Mouse (Mus musculus): ENCODE data around the gene Chst3.
"Not testable (repeated sequence)": the region's sequence is repeated elsewhere in the genome, so short reads cannot be mapped to it uniquely, and the experiment has no call there.

Chst3 gene

GRCm38 (mm10) chr10:60234006-60234405 lies 14.9 kb upstream of the Chst3 start:
- DNase-seq (ENCODE audit: low spot score), result no peak

DNA sequence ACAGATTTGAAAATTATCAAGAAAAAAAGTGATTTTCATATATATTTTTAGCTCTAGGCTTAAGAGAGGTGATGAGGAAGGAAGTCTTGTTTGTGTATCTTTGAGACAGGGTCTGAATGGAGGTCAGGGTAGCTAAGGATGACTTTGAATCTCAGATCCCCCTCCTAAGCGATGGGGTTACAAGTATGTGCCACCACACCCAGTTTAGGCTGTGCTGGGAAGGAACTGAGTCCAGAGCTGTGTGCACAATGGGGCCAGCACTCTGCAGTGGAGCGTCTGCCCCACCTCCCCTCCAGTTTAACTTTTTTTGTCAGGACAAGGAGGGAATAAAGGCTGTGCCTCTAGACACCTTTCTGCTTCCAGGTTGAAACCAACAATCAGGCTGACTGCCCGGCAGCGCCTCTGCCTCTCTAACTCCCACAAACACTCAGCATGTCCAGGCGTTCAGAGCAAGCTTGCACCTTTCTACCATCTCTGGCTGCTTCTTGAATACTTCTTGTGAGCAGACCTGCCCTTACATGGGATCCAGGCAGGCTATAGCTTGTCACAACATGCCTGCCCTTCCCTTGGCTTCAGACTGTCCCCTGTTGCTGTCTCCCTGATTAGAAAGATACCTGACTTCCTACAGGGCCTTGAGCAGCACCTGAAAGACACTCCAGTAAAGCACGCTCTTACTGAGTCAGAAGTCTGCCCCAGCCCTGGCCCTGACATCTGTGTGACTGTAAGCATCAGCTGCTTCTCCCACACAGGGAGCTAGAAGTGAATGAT lies 11.4 kb upstream of the Chst3 start:
- DNase-seq (ENCODE audit: low spot score), result no peak

DNA sequence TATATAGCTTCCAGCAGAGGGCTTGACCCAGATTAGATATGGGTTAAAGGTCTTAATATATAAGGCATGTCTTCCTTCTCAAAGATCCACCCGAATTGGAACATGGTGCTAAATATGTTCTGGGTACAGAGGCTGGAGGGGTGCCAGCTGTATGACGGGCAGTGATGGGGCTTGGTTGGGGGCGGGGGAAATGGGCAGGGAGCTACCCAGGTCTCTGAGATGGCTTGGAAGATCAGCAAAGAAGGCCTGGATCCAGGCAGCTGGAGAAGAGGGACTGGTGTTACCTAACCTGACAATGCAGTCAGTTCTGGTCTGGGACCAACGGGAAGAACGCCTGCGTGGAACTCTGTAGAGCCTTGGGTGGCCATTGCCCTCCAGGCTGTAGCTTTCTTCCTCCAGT lies 10.1 kb upstream of the Chst3 start:
- DNase-seq (ENCODE audit: low spot score), result no peak

DNA sequence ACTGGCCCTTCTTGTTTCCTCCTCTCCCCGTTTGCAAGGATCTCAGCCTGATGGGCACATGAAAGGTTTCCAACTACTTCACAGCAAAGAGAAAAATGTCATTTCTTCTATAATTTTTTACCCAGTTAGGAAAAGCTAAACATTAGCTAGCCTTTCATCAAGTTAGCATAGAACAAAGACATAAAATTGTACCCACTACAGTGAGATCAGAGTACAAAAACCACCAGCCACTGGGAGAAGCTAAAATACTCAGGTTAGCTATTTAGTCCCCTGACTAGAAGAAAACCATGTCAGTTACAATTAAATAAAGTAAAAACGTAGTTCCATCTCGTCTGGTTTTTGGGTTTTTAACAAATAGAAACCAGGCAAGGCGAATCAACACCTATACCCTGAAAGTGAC lies 8.6 kb upstream of the Chst3 start:
- no peak for DNase-seq (ENCODE audit: low spot score)

DNA sequence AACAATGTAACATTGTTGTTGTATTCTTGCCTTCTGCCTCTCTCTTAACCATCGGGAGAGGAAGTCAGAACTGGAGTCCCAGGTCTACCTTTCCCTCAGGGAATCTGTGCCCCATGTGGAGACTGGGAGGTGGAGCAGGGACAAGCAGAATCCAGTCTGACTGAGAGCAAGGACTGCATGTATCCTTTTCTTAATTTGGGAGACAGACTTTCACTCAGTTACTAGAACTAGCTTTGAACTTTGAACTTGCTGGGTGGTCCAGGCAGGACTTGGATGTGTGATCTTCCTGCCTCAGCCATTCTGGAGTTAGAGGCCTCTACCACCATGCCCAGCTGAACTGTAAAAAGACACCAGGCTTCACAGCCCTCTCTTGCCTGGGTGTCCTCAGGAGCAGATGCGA lies 5.5 kb upstream of the Chst3 start:
- DNase-seq (ENCODE audit: low spot score), result no peak

- DNase-seq (ENCODE audit: low spot score), result not testable (repeated sequence)
These were observed 2.7 kb upstream of the Chst3 start for GRCm38 (mm10) chr10:60221571-60222259.

GRCm38 (mm10) chr10:60220607-60221006 lies 1.5 kb upstream of the Chst3 start:
- no peak for DNase-seq (ENCODE audit: low spot score)

GRCm38 (mm10) chr10:60220042-60220523 lies 1.0 kb upstream of the Chst3 start:
- DNase-seq (ENCODE audit: low spot score), result no peak

DNA sequence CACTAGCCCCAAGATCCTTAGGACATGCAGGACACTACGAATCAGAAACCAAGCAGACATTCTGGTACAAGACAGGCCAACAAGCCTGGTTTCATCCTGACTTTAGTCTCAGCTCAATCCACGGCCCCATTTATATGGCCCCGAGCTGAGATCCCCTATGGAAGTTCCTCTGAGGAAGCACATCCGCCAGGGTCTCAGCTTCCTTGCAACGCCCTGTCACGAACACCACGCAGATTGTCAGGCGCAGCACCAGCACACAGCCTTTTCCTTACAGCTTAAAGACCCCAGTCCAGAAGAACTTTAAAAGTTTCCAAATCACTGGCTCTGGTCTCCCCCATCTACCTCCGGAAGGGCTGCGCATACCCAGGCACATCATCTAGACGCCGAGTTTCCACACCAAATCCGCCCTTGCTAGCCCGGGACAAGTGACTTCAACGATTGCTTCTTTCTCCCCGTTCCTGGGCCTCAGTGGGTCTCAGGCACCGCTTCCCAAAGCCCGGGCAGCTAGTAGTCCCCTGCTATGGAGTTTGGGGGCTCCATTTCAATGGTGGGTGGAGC lies 948 bp downstream of the Chst3 start:
- DNase-seq (ENCODE audit: low spot score), result no peak

- DNase-seq (ENCODE audit: low spot score), result no peak
These were observed 2.5 kb downstream of the Chst3 start for GRCm38 (mm10) chr10:60216331-60217095.

DNA sequence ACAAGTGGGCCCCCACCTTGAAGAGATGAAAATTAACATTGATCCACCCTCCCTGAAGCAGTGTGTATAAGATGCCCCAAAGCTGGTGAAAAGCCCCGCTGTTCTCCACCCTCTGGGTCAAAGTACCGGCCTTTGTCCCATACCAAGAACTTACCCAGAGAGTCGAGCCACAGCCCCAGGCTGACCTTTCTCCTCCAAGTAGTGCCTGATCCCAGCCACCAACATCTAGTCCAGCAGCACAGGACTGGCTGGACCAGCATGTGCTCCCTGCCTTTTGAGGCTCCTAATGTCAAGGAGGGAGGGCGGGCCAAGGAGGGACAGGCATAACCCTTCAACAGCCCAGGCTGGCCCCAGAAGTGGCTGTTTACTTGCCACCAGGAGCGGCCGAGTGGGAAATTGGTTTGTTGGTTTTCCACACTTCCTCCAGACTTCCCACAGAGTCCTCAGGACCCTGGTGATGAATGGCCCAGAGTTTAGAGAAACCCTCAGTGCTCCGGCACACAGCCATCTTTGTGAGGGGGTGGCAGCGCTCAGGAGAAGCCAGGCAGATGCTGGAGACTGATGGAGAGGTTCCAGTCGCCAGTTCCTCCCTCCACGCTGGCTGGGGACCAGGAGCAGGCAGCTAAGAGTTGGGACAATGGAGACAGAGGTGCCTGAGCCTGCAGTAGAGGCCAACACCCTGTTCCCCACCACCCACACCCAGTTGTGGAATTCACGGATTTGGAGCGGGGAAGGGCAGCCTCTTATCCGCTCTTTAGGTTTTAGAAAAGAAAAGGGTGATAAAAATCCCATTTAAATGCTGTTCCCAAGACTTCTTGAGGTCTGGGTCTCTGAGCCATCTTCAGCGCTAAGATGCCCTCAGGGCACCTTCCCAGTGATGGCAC lies 3.7 kb downstream of the Chst3 start:
- no peak for DNase-seq (ENCODE audit: low spot score)

GRCm38 (mm10) chr10:60212589-60213379 lies 6.3 kb downstream of the Chst3 start:
- DNase-seq (ENCODE audit: low spot score), result no peak

- DNase-seq (ENCODE audit: low spot score), result no peak
These were observed 7.5 kb downstream of the Chst3 start for GRCm38 (mm10) chr10:60211501-60212005.

DNA sequence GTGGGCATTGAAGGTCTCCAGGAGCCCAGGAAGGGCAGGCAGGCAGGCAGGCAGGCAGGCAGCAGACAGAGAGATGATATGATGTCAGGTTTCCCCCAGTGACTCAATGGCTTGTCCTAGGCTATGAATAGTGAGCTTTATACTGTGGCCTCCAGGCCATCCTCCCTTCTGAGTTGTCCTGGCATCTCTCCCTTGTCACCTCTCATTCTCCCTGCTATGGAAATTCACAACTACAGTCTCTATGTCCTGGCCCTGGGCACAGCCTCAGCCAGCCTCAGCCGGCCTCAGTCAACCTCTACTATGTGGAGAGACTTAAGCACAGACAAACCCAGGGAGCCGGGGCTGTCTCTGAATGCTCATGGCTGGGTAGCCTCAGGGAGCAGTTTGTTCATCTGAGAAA lies 8.6 kb downstream of the Chst3 start:
- DNase-seq (ENCODE audit: low spot score), result no peak

- DNase-seq (ENCODE audit: low spot score), result no peak
These were observed 9.8 kb downstream of the Chst3 start for GRCm38 (mm10) chr10:60209237-60209636.

GRCm38 (mm10) chr10:60207166-60207705 lies 11.8 kb downstream of the Chst3 start:
- DNase-seq (ENCODE audit: low spot score), result no peak

GRCm38 (mm10) chr10:60205601-60206241 lies 13.3 kb downstream of the Chst3 start:
- DNase-seq (ENCODE audit: low spot score), result no peak

GRCm38 (mm10) chr10:60202785-60203184 lies 16.3 kb downstream of the Chst3 start:
- DNase-seq (ENCODE audit: low spot score), result no peak

- no peak for DNase-seq (ENCODE audit: low spot score)
These were observed 18.1 kb downstream of the Chst3 start for GRCm38 (mm10) chr10:60200996-60201395.

DNA sequence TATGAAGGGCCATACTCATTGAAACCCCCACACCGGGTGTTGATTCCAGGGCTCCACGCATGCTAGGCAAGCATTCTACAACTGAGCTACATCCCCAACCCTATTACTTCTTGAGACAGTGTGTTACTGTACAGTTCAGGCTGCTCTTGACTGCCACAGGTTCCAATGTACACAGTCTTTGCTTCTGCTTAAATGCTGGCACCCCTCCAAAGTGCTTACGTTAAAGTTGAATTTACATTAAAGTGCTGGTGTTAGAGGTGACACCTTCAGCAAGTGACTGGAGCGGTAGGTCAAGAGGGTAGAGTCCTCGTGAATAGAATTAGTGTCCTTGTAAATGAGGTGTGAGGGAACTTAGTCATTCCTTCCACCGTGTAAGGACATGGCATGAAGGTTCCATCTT lies 19.7 kb downstream of the Chst3 start:
- DNase-seq (ENCODE audit: low spot score), result no peak
